Mouse (Mus musculus): Measurements from ENCODE around the gene Gm19426. TPM values are rescaled to one million over a fixed set of nuclear protein-coding genes. Genes with fewer than 3 reads are reported as not detected.

The Gm19426 gene
- polyA plus RNA-seq, 1 experiment from 2014 or later = 7.0 TPM

DNA sequence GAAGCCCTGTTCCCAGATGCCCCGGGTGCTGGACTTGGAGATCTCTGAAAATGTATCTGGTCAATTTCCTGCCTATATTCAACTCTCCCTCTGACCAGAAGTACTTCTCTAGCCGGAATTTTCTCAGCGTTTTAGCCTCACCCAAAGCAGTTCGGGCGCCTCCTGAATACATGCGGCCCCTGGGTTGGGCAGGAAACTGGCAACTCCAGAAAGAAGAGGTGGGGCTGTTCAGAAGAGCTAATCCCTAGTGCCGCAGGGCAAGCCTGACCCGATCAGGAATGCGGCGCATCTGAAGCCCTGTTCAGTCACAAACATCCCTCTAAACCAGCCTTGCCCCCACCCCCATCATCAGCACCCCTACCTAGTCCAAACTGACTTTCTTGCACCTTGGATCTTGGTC lies 671 bp upstream of the Gm19426 start:
- Histone ChIP-seq H3K9ac (peak overlapping the region; percentile 28; the same call in 1 of the 2 replicates), H3K4me2 (peak overlapping the region; percentile 77), H3K27me3 (no peaks in the 10 kb centered on the region), H3K9me3 (no peaks in the 10 kb centered on the region), H3K4me1 (peaks cover 45% of the 10 kb centered on the region), H3K4me3 (peak overlapping the region; percentile 68), H3K36me3 (peaks cover 7% of the 10 kb centered on the region; the same call in 1 of the 2 replicates), H3K27ac (peak overlapping the region; percentile 97)
- ATAC-seq (ENCODE audit: insufficient number of reproducible peaks, low FRiP score, low TSS enrichment, low read depth) = 0 out of 2 replicates have a peak, but pooled peaks have one; percentile 17
- WGBS = under 1% methylated on average over 10 of the region's 10 CpGs

DNA sequence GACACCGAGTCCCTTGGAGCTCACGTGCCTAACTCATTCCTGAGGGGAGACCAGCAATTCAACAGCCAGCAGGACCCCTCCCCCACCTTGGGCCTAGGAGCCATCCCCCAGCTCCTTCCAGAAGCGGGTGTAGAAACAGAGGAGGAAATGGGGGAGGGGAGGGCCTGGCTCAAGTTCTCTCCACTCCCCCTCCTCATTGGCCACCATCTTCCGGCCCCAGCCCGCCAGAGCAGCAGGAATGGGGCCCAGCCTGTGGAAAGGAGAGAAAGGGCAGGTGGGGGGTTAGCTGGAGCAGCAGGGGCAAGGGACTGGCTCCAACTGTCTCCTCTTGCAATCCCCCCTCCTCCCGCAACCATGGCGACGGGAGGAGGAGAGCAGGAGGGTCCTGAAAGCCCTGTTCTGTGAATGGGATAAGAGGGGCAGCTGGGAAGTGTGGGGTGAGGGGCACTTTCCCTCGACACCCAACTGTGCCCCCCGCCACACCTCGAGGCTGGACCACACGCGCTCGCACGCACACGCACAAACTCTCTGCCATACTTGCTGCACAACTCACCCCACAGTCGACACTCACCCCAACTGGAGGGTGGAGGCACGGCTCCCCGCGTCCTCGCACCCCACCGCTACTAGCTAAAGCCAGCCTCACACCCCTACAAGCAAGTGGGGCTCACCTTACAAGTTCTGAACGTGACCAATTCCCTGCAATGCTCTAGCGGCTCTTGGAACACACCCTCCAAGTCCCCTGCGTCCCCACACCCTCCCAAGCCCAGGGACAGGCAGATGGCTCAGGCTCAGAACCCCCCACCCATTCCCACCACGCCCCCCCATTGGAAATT lies 788 bp downstream of the Gm19426 start:
- Histone ChIP-seq H3K4me1 (peaks cover 60% of the 10 kb centered on the region), H3K27ac (peak overlapping the region; percentile 97), H3K4me3 (peak overlapping the region; percentile 68), H3K9me3 (no peaks in the 10 kb centered on the region), H3K27me3 (no peaks in the 10 kb centered on the region), H3K36me3 (peaks cover 7% of the 10 kb centered on the region; the same call in 1 of the 2 replicates), H3K4me2 (peak overlapping the region; percentile 77), H3K9ac (peak overlapping the region; percentile 91)
- peak; percentile 41 for ATAC-seq (ENCODE audit: insufficient number of reproducible peaks, low FRiP score, low TSS enrichment, low read depth)
- under 1% methylated on average over 25 of the region's 26 CpGs for WGBS

DNA sequence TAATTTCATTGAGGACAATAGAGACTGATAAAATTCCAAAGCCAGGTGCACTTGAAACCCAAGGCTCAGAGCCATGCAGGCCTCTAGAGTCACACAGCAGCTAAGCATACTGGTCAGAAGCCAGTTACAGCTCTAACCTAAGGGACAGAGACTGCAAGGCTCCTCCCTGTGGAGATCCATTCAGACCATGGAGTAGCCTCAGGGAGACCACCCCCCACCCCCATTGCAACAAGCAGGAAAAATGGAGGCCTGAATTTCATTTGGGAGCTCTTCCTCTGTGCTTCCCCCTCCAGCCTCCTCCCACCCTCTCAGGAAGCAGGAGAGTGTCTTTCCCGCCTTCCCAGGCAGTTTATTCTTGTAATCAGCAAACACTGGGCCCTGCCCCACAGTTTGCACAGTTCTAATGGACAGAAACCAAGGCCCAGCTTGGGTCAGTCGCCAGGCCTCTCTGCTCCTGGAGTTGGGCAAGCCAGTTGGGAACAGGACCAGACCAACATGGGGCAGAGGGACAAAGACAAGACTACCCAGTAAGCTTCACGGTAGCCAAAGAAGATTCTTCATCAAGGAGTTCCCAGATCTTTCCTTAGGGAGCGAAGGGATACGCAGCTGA lies 1.5 kb downstream of the Gm19426 start:
- peaks cover 67% of the 10 kb centered on the region for H3K4me1 ChIP-seq
- ATAC-seq (ENCODE audit: insufficient number of reproducible peaks, low FRiP score, low TSS enrichment, low read depth) = no peak

DNA sequence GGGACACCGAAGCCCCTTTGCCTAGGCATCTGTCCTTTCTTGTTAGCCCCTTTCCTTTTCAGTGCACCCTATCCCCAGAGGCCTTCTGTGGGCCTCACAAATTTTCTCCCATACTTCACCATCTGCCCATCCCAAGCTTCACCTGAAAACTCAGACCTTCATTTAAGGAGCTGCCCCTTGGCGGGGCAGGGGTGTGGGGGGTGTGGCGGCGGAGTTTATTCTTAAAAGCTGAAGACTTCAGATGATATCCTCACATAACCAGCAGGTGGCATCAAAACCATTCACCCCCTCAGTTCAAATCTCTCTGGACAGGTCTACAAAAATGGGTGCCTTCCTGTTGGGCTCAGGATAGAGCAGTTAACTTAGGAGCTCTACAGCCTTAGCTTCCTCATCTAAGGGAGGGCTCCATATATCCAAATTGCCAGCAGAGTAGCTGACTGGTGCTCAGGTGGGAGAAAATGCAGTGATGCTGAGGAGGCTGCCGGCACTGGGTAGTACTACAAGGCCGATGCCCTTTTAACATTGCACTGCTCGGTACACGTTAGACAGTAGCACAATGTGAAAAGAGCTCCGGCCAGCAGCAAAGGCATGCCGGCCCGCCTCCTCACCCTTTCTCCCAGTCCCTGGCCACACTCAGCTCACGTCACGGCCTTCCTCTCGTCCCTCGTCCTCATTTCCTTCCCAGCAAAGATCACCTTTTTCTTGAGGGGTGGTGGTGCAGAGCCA lies 2.7 kb downstream of the Gm19426 start:
- peak overlapping the region; percentile 15; the same call in 1 of the 2 replicates for H3K4me2 ChIP-seq
- no peak overlapping the region for H3K27ac ChIP-seq
- H3K9me3 ChIP-seq = no peaks in the 10 kb centered on the region
- WGBS = 73% methylated on average over 15 of the region's 15 CpGs
- peaks cover 7% of the 10 kb centered on the region; the same call in 1 of the 2 replicates for H3K36me3 ChIP-seq
- H3K27me3 ChIP-seq = peaks cover 7% of the 10 kb centered on the region; the same call in 1 of the 2 replicates
- ATAC-seq (ENCODE audit: insufficient number of reproducible peaks, low FRiP score, low TSS enrichment, low read depth) = no peak
- no peak overlapping the region for H3K9ac ChIP-seq
- peaks cover 77% of the 10 kb centered on the region for H3K4me1 ChIP-seq
- H3K4me3 ChIP-seq = 0 out of 2 replicates have a peak overlapping the region, but pooled peaks have one; percentile 68

More for the DNA sequence above, 1.5 kb downstream of the Gm19426 start:
- peak overlapping the region; percentile 91 for H3K9ac ChIP-seq
- peaks cover 7% of the 10 kb centered on the region; the same call in 1 of the 2 replicates for H3K36me3 ChIP-seq
- no peaks in the 10 kb centered on the region for H3K27me3 ChIP-seq
- peak overlapping the region; percentile 68 for H3K4me3 ChIP-seq
- H3K27ac ChIP-seq = peak overlapping the region; percentile 97
- peak overlapping the region; percentile 77 for H3K4me2 ChIP-seq
- no peaks in the 10 kb centered on the region for H3K9me3 ChIP-seq
- 4% methylated on average over 5 of the region's 5 CpGs for WGBS

DNA sequence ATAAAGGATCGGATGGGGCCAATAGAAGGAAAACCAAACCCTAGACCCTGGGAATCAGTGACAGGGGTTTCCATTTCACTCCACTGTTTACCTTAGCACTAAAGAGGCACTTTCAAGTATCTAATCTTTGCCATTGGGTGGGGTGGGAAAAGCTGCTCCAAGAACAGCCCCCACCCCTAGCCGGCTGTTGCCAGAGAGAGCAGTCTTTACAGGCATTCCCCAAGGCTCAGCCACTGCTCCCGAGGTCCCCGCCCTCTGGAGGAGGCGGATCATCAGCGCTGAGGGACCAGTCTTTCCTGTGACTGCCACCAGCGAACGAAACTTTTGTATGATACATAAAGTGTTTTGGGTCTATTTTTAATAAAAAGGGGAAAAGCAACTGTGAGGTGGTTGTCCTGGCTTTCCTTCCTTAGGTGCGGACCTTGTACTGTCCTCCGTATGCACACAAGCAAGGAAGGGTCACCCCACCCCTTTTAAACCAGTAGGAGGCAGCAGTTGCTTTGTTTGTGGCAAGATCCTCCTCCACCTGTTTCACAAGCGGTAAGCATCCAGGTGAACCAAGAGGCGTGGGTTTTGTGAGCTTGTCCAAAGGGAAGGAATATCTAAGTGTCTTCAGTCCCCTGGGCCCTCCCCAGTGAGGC lies 5.1 kb downstream of the Gm19426 start:
- no peak for ATAC-seq (ENCODE audit: insufficient number of reproducible peaks, low FRiP score, low TSS enrichment, low read depth)
- WGBS = under 1% methylated on average over 12 of the region's 12 CpGs
- peak overlapping the region; percentile 23 for H3K27ac ChIP-seq

DNA sequence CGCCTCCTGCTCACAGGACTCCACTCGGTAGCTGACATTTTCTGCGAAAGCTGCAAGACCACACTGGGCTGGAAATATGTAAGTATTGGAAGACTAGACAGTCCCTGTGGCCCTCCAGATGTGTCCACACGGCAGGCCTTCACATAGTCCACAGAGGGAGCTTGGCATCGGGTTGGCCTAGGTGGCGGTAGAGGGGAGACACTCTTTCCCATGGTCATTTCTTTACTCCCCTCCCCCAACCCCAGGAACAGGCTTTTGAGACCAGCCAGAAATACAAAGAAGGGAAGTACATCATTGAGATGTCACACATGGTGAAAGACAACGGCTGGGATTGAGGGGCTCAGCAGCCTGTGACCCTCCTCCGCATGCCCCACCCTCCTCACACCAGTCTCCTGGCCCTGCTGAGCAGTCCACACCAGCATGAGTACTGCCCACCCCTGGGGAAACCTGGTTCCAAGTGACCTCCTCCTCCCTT lies 6.0 kb downstream of the Gm19426 start:
- H3K27ac ChIP-seq = 0 out of 2 replicates have a peak overlapping the region, but pooled peaks have one; percentile 47
- H3K9ac ChIP-seq = no peak overlapping the region
- peaks cover 7% of the 10 kb centered on the region; the same call in 1 of the 2 replicates for H3K36me3 ChIP-seq
- H3K4me3 ChIP-seq = no peak overlapping the region
- H3K4me1 ChIP-seq = peaks cover 91% of the 10 kb centered on the region
- ATAC-seq (ENCODE audit: insufficient number of reproducible peaks, low FRiP score, low TSS enrichment, low read depth) = peak; percentile 16; the same call in 1 of the 2 replicates
- 0 out of 2 replicates have a peak overlapping the region, but pooled peaks have one; percentile 17 for H3K4me2 ChIP-seq
- H3K9me3 ChIP-seq = no peaks in the 10 kb centered on the region
- 5% methylated on average over 8 of the region's 8 CpGs for WGBS
- peaks cover 9% of the 10 kb centered on the region; the same call in 1 of the 2 replicates for H3K27me3 ChIP-seq

More for the DNA sequence above, 5.1 kb downstream of the Gm19426 start:
- Histone ChIP-seq H3K4me3 (peak overlapping the region; percentile 15; the same call in 1 of the 2 replicates), H3K4me1 (peaks cover 92% of the 10 kb centered on the region), H3K4me2 (peak overlapping the region; percentile 32), H3K9ac (no peak overlapping the region), H3K27me3 (peaks cover 9% of the 10 kb centered on the region; the same call in 1 of the 2 replicates), H3K9me3 (no peaks in the 10 kb centered on the region), H3K36me3 (peaks cover 7% of the 10 kb centered on the region; the same call in 1 of the 2 replicates)

DNA sequence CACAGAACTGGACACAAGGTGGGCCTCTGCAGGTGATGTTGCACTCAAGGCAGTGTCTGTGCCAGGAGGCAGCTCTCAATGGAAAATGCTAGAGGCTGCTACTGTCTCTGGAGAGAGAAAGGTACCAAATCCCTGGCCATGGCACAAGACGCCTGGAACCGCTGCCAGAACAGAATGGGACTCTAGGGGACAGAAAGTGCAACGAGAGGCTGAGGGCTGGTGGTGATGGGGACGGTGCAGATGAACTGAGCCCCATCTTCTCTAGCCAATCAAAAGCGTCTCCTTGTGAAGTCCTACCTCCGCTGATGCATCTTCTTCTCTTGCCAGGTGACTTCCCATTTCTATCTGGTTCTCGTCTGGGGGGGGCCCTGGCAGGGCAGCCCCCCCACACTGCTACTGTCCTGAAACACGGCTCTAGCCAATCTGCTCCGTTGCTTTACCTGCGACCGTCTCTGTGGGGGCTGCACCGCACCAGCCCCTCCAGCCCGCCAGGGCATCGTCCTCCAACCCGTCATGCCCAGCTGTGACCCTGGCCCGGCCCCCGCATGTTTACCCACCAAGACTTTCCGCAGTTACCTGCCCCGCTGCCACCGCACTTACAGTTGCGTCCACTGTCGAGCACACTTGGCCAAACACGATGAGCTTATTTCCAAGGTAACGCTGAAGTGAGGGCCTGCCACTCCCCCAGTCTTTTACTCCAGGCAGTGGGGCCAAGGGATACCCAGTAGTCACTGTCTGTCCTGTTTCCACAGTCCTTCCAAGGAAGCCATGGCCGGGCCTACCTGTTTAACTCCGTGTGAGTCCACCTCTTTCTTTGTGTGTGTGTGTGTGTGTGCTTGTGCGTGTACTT lies 6.9 kb downstream of the Gm19426 start:
- H3K27me3 ChIP-seq = peaks cover 9% of the 10 kb centered on the region; the same call in 1 of the 2 replicates
- WGBS = 5% methylated on average over 27 of the region's 27 CpGs
- H3K4me3 ChIP-seq = no peak overlapping the region
- peak overlapping the region; percentile 30 for H3K4me2 ChIP-seq
- H3K4me1 ChIP-seq = peaks cover 81% of the 10 kb centered on the region
- peaks cover 7% of the 10 kb centered on the region; the same call in 1 of the 2 replicates for H3K36me3 ChIP-seq
- no peak for ATAC-seq (ENCODE audit: insufficient number of reproducible peaks, low FRiP score, low TSS enrichment, low read depth)
- no peaks in the 10 kb centered on the region for H3K9me3 ChIP-seq
- H3K27ac ChIP-seq = no peak overlapping the region
- 0 out of 2 replicates have a peak overlapping the region, but pooled peaks have one; percentile 7 for H3K9ac ChIP-seq

DNA sequence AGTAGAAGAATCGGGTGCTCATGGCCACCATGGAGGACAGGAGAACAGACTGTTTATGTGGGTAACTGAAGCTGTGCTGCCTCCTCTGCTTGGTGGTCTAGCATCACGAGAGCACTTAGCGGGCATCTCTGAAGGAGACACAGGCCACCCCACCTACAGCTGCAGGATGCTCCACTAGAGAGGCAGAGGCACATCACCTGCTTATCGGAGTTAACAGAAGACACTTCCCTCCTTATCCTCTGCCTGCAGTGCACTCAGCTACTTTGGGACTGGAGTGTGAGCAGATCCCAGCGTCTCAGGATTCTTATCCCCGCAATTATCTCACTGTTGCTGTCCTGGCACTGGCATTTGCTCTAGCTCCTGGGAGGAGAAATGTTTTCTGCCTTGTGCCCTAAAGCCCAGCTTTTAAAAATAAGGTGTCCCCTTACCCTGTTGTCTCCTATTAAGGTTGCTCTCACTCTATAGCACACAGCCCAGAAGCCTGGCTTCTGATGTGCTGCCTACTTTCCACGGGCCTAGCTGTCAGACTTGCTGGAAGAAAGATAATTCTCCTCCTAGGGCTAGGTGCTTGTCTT lies 8.0 kb downstream of the Gm19426 start:
- WGBS = 14% methylated on average over 7 of the region's 7 CpGs
- H3K4me2 ChIP-seq = peak overlapping the region; percentile 66
- peak overlapping the region; percentile 44 for H3K4me3 ChIP-seq

DNA sequence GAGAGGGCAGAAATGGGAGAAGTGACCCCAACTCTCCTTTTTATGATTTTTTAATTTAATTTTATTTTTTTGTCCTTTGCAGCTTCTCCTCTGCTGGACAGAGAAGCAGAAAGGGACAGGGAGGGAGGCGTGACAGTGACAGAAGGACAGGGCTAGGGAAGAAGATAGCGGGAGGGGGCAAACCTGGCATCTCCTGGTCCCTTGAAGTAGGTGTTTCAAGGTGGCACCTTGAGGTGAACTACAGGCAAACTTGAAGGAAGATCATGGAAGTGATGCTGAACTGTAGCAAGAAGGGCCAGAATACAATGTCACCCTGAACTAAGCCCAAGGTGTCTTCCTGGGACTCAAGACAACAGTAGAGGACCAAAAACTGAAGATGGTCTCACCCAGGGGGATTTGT lies 8.5 kb downstream of the Gm19426 start:
- H3K9me3 ChIP-seq = no peaks in the 10 kb centered on the region
- H3K4me2 ChIP-seq = peak overlapping the region; percentile 66
- H3K27me3 ChIP-seq = peaks cover 12% of the 10 kb centered on the region
- H3K9ac ChIP-seq = peak overlapping the region; percentile 36
- peak overlapping the region; percentile 44 for H3K4me3 ChIP-seq
- no peak overlapping the region for H3K27ac ChIP-seq
- no peak for ATAC-seq (ENCODE audit: insufficient number of reproducible peaks, low FRiP score, low TSS enrichment, low read depth)
- H3K36me3 ChIP-seq = peaks cover under 1% of the 10 kb centered on the region; the same call in 1 of the 2 replicates
- WGBS = 2% methylated on average over 2 of the region's 2 CpGs
- H3K4me1 ChIP-seq = peaks cover 65% of the 10 kb centered on the region

More for the DNA sequence above, 8.0 kb downstream of the Gm19426 start:
- Histone ChIP-seq H3K27me3 (peaks cover 12% of the 10 kb centered on the region), H3K9me3 (no peaks in the 10 kb centered on the region), H3K36me3 (peaks cover 6% of the 10 kb centered on the region; the same call in 1 of the 2 replicates), H3K9ac (no peak overlapping the region), H3K4me1 (peaks cover 70% of the 10 kb centered on the region), H3K27ac (no peak overlapping the region)
- ATAC-seq (ENCODE audit: insufficient number of reproducible peaks, low FRiP score, low TSS enrichment, low read depth) = no peak

Measured in limb, embryonic 15.5 days (tissue).